Mouse (Mus musculus): Measurements from ENCODE around the gene Acox1. TPM values are rescaled to one million over a fixed set of nuclear protein-coding genes. Genes with fewer than 3 reads are reported as not detected.

Acox1 gene
- polyA plus RNA-seq, 1 experiment from 2014 or later, result 65.6 TPM

DNA sequence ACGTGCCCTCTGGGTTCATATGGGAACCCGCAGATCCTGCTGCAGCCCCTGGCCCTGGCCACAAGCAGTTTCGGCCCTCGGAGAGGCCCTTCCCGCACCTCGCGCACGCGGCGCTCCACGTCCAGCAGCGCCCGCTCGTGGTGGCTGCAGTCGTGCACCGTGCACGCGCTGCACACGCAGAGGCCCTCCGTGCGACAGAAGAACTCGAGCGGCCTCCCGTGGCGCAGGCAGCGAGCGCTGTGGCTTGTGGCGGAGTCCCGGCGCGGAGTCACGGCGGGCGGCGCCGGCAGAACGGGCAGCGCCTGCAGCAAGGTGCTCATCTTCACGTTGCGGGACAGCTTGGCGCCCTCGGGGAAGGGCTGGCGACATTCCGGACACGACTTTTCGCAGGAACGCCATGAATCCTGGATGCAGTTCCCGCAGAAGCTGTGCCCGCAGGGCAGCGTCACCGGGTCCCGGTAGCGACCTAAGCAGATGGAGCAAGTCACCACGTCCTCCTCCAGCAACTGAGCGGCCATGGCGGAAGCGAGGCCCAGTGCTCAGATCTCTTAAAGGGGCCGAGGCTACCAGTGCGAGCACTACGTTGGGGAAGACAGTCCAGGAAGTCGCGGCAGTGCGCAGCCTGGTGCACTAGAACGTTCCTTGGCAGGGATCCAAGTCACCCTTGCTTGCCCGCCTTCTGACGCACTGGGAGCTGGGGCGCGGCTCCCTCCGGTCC, 68.2 kb downstream of the Acox1 start, which contains the start of gene Trim65:
TSS of gene Trim65 (minus strand) at position 641 of the 718 bp plus-strand sequence.
- Histone ChIP-seq H3K27ac (ENCODE audit: low read depth, low read length) (peak within 1 kb of the TSS; percentile 90), H3K4me2 (ENCODE audit: low read depth, low read length) (peak within 1 kb of the TSS; percentile 78), H3K36me3 (ENCODE audit: control insufficient read depth, insufficient read depth, low read length) (peaks cover 21% of the 10 kb centered on the region; the same call in 1 of the 2 replicates), H3K4me3 (ENCODE audit: low read depth, low read length) (peak within 1 kb of the TSS; percentile 54), H3K27me3 (ENCODE audit: control insufficient read depth, insufficient read depth, low read length) (no peaks in the 10 kb centered on the region), H3K9ac (replicated peaks; ENCODE audit: low read depth, low read length) (peak within 1 kb of the TSS; percentile 74), H3K4me1 (ENCODE audit: control insufficient read depth, insufficient read depth, low read length) (peaks cover 18% of the 10 kb centered on the region; the same call in 1 of the 2 replicates), H3K9me3 (ENCODE audit: control insufficient read depth, low read length) (no peaks in the 10 kb centered on the region)
- WGBS, result 1% methylated on average over 68 of the region's 69 CpGs
- peak; percentile 88 for ATAC-seq (ENCODE audit: low read depth)

DNA sequence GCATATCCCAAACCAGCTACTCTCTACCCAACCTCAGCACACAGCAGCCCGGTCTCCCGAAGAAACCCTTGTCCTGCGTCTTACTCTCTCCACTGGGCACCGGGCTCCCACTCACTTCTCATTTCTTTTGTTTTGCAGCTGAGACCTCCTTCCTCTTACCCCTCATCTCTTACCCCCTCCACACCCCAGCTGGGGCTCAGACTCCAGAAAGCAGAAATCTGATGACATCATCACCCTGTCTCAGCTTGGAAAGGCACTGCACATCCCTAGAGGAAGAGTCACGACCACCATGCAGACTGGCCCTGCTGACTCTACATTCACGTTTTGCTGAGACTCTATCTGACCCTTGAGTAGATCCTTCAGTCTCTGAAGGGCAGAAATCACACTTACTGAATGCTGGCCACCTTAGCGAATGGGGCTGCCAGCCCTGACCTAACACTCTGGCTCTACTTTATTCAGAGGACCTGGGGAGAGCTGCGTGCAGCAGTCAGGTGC, 68.8 kb downstream of the Acox1 start:
- Histone ChIP-seq H3K4me1 (ENCODE audit: control insufficient read depth, insufficient read depth, low read length) (peaks cover 18% of the 10 kb centered on the region; the same call in 1 of the 2 replicates), H3K9me3 (ENCODE audit: control insufficient read depth, low read length) (no peaks in the 10 kb centered on the region), H3K9ac (replicated peaks; ENCODE audit: low read depth, low read length) (peak overlapping the region; percentile 74), H3K36me3 (ENCODE audit: control insufficient read depth, insufficient read depth, low read length) (peaks cover 23% of the 10 kb centered on the region; the same call in 1 of the 2 replicates), H3K27ac (ENCODE audit: low read depth, low read length) (peak overlapping the region; percentile 90), H3K27me3 (ENCODE audit: control insufficient read depth, insufficient read depth, low read length) (no peaks in the 10 kb centered on the region), H3K4me3 (ENCODE audit: low read depth, low read length) (peak overlapping the region; percentile 54), H3K4me2 (ENCODE audit: low read depth, low read length) (peak overlapping the region; percentile 78)
- WGBS, result 34% methylated on average over 8 of the region's 8 CpGs
- peak; percentile 31; the same call in 1 of the 2 replicates for ATAC-seq (ENCODE audit: low read depth)

DNA sequence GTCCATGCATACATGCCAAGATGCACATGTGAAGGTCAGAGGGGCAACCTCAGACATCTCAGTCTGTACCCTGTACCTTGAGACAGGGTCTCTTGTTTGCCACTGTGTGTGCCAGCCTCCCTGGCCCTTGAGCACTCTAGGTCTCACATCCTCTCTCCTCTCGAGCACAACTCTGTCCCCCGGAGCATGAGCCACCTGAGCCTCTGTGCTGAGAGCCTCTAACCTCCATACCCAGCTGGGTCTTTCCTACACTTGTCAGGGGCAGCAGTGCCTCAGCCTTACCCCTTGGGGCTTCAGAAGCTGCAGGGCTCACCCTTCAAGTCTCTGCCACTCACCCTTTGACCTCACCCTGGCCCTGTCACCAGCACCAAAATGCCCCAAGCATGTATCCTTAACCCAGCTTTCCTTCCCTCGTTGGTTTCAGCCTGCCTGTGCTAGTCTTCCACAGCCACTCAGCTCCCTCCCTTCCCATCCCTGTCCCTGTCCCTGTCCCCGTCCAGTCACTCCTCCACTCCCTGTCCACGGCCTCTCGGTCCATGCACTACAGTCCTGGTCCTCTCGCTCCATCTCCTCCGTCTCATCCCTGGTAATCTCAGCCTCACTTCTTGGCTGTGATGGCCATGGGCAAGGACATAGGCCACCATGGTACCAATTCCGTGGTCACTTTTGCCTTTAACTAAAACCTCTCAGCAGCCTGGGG, 69.6 kb downstream of the Acox1 start:
- no peak overlapping the region for H3K4me3 ChIP-seq (ENCODE audit: low read depth, low read length)
- 78% methylated on average over 9 of the region's 9 CpGs for WGBS
- no peak for ATAC-seq (ENCODE audit: low read depth)
- no peaks in the 10 kb centered on the region for H3K27me3 ChIP-seq (ENCODE audit: control insufficient read depth, insufficient read depth, low read length)
- H3K9me3 ChIP-seq (ENCODE audit: control insufficient read depth, low read length), result no peaks in the 10 kb centered on the region
- no peak overlapping the region for H3K9ac ChIP-seq (replicated peaks; ENCODE audit: low read depth, low read length)
- peaks cover 18% of the 10 kb centered on the region; the same call in 1 of the 2 replicates for H3K4me1 ChIP-seq (ENCODE audit: control insufficient read depth, insufficient read depth, low read length)
- no peak overlapping the region for H3K4me2 ChIP-seq (ENCODE audit: low read depth, low read length)
- peaks cover 15% of the 10 kb centered on the region; the same call in 1 of the 2 replicates for H3K36me3 ChIP-seq (ENCODE audit: control insufficient read depth, insufficient read depth, low read length)
- H3K27ac ChIP-seq (ENCODE audit: low read depth, low read length), result no peak overlapping the region

DNA sequence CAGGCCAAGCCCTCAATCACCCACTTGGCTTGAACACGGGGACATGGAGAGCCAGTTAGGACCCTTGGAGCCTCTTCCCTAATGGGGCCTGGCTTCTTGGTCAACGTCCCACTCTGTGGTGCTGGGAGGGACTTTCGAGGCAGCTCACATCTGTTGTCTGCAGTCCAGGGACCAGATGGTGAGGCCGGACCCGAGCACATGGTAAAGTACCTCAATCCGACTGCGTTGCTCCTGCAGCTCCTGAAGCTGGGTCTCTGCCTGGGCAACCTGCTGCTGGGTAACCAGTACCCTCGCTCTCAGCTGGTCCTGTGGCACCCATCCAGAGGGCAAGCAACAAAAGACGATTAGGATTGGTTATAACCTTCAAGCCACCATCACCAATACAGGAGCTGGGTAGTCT, 70.9 kb downstream of the Acox1 start:
- 55% methylated on average over 9 of the region's 9 CpGs for WGBS
- ATAC-seq (ENCODE audit: low read depth), result no peak
- Histone ChIP-seq H3K4me1 (ENCODE audit: control insufficient read depth, insufficient read depth, low read length) (peaks cover 18% of the 10 kb centered on the region; the same call in 1 of the 2 replicates), H3K9ac (replicated peaks; ENCODE audit: low read depth, low read length) (no peak overlapping the region), H3K4me3 (ENCODE audit: low read depth, low read length) (no peak overlapping the region), H3K27ac (ENCODE audit: low read depth, low read length) (no peak overlapping the region), H3K9me3 (ENCODE audit: control insufficient read depth, low read length) (no peaks in the 10 kb centered on the region), H3K36me3 (ENCODE audit: control insufficient read depth, insufficient read depth, low read length) (peaks cover 9% of the 10 kb centered on the region; the same call in 1 of the 2 replicates), H3K4me2 (ENCODE audit: low read depth, low read length) (no peak overlapping the region), H3K27me3 (ENCODE audit: control insufficient read depth, insufficient read depth, low read length) (no peaks in the 10 kb centered on the region)

DNA sequence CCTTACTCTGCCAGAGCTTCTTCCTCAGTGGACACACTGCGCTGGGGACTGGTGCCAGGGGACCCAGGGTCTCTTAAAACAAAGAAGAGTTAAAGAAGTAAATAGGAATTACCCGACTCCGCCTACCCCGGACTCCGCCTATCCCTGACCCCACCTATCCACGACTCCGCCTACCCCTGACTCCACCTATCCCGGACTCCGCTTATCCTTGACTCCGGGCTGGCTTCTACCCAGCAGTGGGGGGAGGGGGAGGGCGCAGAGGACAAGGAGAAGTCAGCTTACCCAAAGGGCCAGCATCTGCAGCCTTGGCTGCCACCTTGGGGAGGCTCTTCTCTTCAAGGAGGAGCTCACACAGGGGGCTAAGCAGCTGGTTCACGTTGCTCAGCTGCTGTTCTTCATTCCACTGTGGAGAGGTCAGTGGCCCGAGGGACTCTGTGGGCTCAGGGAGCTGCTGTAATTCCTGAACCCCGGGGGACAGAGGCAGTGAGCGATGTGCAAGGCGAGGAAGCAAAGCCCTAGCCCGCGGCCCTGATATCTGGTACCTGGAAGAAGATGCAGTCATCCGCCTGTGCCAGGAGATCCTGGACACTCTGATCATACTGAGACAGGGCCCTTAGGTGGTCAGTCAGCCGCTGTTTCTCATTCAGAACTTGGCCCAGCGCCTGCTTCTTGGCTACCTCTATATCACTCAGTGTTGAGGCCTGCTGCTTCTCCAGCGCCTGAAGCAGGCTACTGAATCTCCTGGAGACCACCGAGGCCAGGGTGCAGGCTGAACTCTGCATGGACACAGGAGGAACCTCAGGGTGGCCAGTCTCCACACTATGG, 71.5 kb downstream of the Acox1 start, which contains the start of gene Trim47:
TSS of gene Trim47 (minus strand) at position 55 of the 825 bp plus-strand sequence.
- Histone ChIP-seq H3K27ac (ENCODE audit: low read depth, low read length) (no peak within 1 kb of the TSS), H3K36me3 (ENCODE audit: control insufficient read depth, insufficient read depth, low read length) (peaks cover 5% of the 10 kb centered on the region; the same call in 1 of the 2 replicates), H3K9ac (replicated peaks; ENCODE audit: low read depth, low read length) (no peak within 1 kb of the TSS), H3K4me3 (ENCODE audit: low read depth, low read length) (no peak within 1 kb of the TSS), H3K4me2 (ENCODE audit: low read depth, low read length) (peak within 1 kb of the TSS; percentile 12; the same call in 1 of the 2 replicates), H3K9me3 (ENCODE audit: control insufficient read depth, low read length) (no peaks in the 10 kb centered on the region), H3K4me1 (ENCODE audit: control insufficient read depth, insufficient read depth, low read length) (peaks cover 18% of the 10 kb centered on the region; the same call in 1 of the 2 replicates), H3K27me3 (ENCODE audit: control insufficient read depth, insufficient read depth, low read length) (no peaks in the 10 kb centered on the region)
- no peak for ATAC-seq (ENCODE audit: low read depth)
- 27% methylated on average over 22 of the region's 23 CpGs for WGBS

DNA sequence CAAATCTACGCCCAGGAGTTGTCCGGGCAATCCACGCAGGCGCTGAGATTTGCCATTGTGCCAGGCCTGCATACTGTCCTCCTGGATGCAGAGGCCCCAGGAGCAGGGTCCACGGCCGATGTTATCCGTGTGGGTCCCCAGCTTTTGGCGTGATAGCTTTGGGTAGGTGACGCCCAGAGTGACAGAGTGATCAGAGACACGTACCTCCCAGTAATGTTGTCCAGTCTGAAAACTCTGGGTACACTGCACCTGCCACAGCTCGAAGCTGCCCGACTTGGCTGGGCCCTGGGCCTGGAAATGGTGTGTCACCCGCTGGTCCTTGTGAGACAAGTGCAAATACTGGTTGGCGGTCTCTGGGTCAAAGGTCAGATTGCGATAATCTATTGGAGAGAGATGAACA, 72.6 kb downstream of the Acox1 start:
- Histone ChIP-seq H3K4me1 (ENCODE audit: control insufficient read depth, insufficient read depth, low read length) (peaks cover 16% of the 10 kb centered on the region; the same call in 1 of the 2 replicates), H3K4me3 (ENCODE audit: low read depth, low read length) (no peak overlapping the region), H3K9ac (replicated peaks; ENCODE audit: low read depth, low read length) (no peak overlapping the region), H3K27me3 (ENCODE audit: control insufficient read depth, insufficient read depth, low read length) (no peaks in the 10 kb centered on the region), H3K4me2 (ENCODE audit: low read depth, low read length) (no peak overlapping the region), H3K9me3 (ENCODE audit: control insufficient read depth, low read length) (no peaks in the 10 kb centered on the region), H3K36me3 (ENCODE audit: control insufficient read depth, insufficient read depth, low read length) (0 out of 2 replicates have a peak, but pooled peaks cover 4% of the 10 kb centered on the region), H3K27ac (ENCODE audit: low read depth, low read length) (no peak overlapping the region)
- ATAC-seq (ENCODE audit: low read depth), result no peak
- WGBS, result 94% methylated on average over 15 of the region's 15 CpGs

Other genes with a start within 250 kb of the Acox1 start
- gene Itgb4, start 224.3 kb downstream of the Acox1 start, polyA plus RNA-seq (2014; fragmentation: Nextera tagmentation; extraction: Ambion mirVana), result 1.6 and 2.3 TPM in 2 replicates
- gene Galk1, start 186.3 kb downstream of the Acox1 start, polyA plus RNA-seq (2014; fragmentation: Nextera tagmentation; extraction: Ambion mirVana), result 45.0 and 53.6 TPM in 2 replicates
- 1,887 and 2,049 TPM in 2 replicates for gene H3f3b, start 171.1 kb downstream of the Acox1 start, polyA plus RNA-seq (2014; fragmentation: Nextera tagmentation; extraction: Ambion mirVana)
- 29.1 and 29.5 TPM in 2 replicates for gene Unk, start 168.7 kb downstream of the Acox1 start, polyA plus RNA-seq (2014; fragmentation: Nextera tagmentation; extraction: Ambion mirVana)
- gene Unc13d, start 121.1 kb downstream of the Acox1 start, polyA plus RNA-seq (2014; fragmentation: Nextera tagmentation; extraction: Ambion mirVana), result 0.88 and 0.98 TPM in 2 replicates
- 161 and 177 TPM in 2 replicates for gene Wbp2, start 112.0 kb downstream of the Acox1 start, polyA plus RNA-seq (2014; fragmentation: Nextera tagmentation; extraction: Ambion mirVana)
- 3.5 and 4.0 TPM in 2 replicates for gene Trim47, start 71.8 kb downstream of the Acox1 start, polyA plus RNA-seq (2014; fragmentation: Nextera tagmentation; extraction: Ambion mirVana)
- gene Trim65, start 67.9 kb downstream of the Acox1 start, polyA plus RNA-seq (2014; fragmentation: Nextera tagmentation; extraction: Ambion mirVana), result 3.1 TPM in 2 replicates
- 81.5 and 91.0 TPM in 2 replicates for gene Mrpl38, start 60.2 kb downstream of the Acox1 start, polyA plus RNA-seq (2014; fragmentation: Nextera tagmentation; extraction: Ambion mirVana)
- 42.2 and 42.9 TPM in 2 replicates for gene Fbf1, start 30.9 kb downstream of the Acox1 start, polyA plus RNA-seq (2014; fragmentation: Nextera tagmentation; extraction: Ambion mirVana)
- gene Ten1, start 190 bp downstream of the Acox1 start, polyA plus RNA-seq (2014; fragmentation: Nextera tagmentation; extraction: Ambion mirVana), result 82.0 and 96.1 TPM in 2 replicates
- gene Evpl, start 39.0 kb upstream of the Acox1 start, polyA plus RNA-seq (2014; fragmentation: Nextera tagmentation; extraction: Ambion mirVana), result 0.53 and 0.62 TPM in 2 replicates
- gene Srp68, start 75.2 kb upstream of the Acox1 start, polyA plus RNA-seq (2014; fragmentation: Nextera tagmentation; extraction: Ambion mirVana), result 52.0 and 57.2 TPM in 2 replicates
- 0.22 and 0.46 TPM in 2 replicates for gene Galr2, start 81.9 kb upstream of the Acox1 start, polyA plus RNA-seq (2014; fragmentation: Nextera tagmentation; extraction: Ambion mirVana)
- gene Exoc7, start 108.2 kb upstream of the Acox1 start, polyA plus RNA-seq (2014; fragmentation: Nextera tagmentation; extraction: Ambion mirVana), result 112 and 129 TPM in 2 replicates
- 5.0 and 7.3 TPM in 2 replicates for gene Foxj1, start 136.4 kb upstream of the Acox1 start, polyA plus RNA-seq (2014; fragmentation: Nextera tagmentation; extraction: Ambion mirVana)
- 63.5 and 87.7 TPM in 2 replicates for gene Rnf157, start 214.0 kb upstream of the Acox1 start, polyA plus RNA-seq (2014; fragmentation: Nextera tagmentation; extraction: Ambion mirVana)
- 64.0 and 68.4 TPM in 2 replicates for gene Ubald2, start 235.0 kb upstream of the Acox1 start, polyA plus RNA-seq (2014; fragmentation: Nextera tagmentation; extraction: Ambion mirVana)